Mouse (Mus musculus) E14TG2a.4 (cell line): ENCODE data around the gene Srd5a1.
A peak's percentile ranks its signal among the peaks of the same experiment; 100 is the strongest.

ENCODE experiments used
- H3K27me3 ChIP-seq: 2 replicates; pipeline ENCODE4 v1.6.1; 2014; ENCODE audit warnings: low read length, control low read depth; ENCODE audit not compliant: insufficient read depth
- H3K36me3 ChIP-seq: 2 replicates; pipeline ENCODE4 v1.6.1; 2014; ENCODE audit warnings: low read length, control low read depth; ENCODE audit not compliant: insufficient read depth
- H3K4me1 ChIP-seq: replicated peaks from 2 replicates; pipeline ENCODE4 v1.6.1; 2014; ENCODE audit warnings: low read depth, low read length, control low read depth
- H3K4me3 ChIP-seq: replicated peaks from 2 replicates; pipeline ENCODE4 v1.5.1; 2014; ENCODE audit warnings: mild to moderate bottlenecking, low read length
- H3K9me3 ChIP-seq: 2 replicates; pipeline ENCODE4 v1.6.1; 2014; ENCODE audit warnings: low read length, control low read depth
- CTCF ChIP-seq: conservative IDR thresholded peaks from 2 replicates; pipeline ENCODE4 v1.5.1; 2014; ENCODE audit warnings: low read length
- NANOG ChIP-seq: IDR thresholded peaks from 2 replicates; pipeline ENCODE4 v1.6.1; 2014; ENCODE audit warnings: borderline replicate concordance, low read length, mixed read lengths
- POU5F1 ChIP-seq: IDR thresholded peaks from 2 replicates; pipeline ENCODE4 v1.6.1; 2014; ENCODE audit warnings: low read length, borderline replicate concordance

Gene Srd5a1

DNA sequence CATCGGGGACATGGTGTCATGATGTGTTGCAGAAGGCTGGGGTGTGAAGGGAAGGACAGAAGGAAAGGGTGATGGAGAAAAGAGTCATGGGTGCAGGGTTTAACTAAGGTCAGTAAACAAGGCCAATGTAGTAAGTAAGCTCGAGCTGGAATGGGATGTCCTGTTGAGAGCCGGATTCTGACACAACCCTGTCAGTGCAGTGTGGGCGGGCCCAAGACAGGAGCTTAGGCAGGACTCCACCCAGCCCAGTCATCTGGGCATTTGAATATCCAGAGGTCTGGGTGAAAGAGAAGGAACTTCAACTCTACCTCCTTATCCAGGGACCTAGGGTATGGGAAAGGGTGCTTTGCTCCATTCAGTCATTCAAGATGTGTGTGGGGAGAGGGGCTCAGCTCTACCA lies 72.9 kb downstream of the Srd5a1 start:
- Histone ChIP-seq H3K9me3 (no peaks in the 10 kb centered on the region), H3K36me3 (no peaks in the 10 kb centered on the region), H3K4me1 (peaks cover 40% of the 10 kb centered on the region), H3K27me3 (peaks cover 15% of the 10 kb centered on the region), H3K4me3 (no peak overlapping the region)
- TF ChIP-seq NANOG (no peak), CTCF (no peak), POU5F1 (no peak)

DNA sequence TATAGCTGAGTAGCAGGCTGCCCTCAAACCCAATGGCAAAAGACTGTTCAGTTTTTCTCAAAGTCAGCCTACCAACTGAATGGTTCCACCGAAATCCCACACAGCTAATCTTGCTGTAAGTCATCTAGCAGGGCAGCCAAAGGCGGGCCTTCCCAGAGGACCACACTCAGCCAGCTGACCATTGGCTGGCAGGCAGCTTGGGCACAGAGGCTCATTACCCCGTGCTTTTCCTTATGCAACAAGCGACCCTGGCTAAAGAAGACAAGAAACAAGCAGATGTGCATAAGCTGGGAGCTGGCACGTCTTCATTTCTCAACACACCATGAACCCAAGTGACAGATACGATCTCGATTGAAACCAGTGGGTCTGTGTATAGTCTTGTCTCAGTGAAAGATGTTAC lies 73.9 kb downstream of the Srd5a1 start:
- Histone ChIP-seq H3K4me1 (peaks cover 39% of the 10 kb centered on the region), H3K27me3 (peaks cover 11% of the 10 kb centered on the region), H3K9me3 (no peaks in the 10 kb centered on the region), H3K4me3 (no peak overlapping the region), H3K36me3 (peaks cover 3% of the 10 kb centered on the region; the same call in 1 of the 2 replicates)
- no peak for TF ChIP-seq NANOG
- no peak for TF ChIP-seq CTCF
- TF ChIP-seq POU5F1, result no peak

DNA sequence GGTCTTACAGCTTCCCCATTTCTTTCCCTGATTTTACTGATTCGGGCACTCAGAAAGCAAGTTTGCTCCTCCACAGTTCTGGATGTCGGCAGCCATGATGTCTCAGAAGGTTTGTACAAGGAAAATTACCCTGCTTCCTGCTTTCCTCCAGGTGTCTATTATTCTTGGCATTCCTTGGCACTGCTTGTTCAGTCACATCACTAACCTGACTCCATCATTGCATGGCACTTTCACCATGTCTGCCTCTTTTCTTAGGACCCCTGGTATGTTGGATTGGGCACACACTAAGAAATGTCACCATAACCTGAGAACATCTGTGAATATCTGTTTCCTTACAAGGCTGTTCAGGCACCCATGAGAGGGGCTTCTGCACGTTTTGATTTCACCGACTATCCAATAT lies 75.2 kb downstream of the Srd5a1 start:
- peaks cover 51% of the 10 kb centered on the region for H3K4me1 ChIP-seq
- H3K9me3 ChIP-seq, result no peaks in the 10 kb centered on the region
- no peak overlapping the region for H3K4me3 ChIP-seq
- H3K27me3 ChIP-seq, result 0 out of 2 replicates have a peak, but pooled peaks cover under 1% of the 10 kb centered on the region
- TF ChIP-seq NANOG (no peak), POU5F1 (no peak), CTCF (no peak)
- peaks cover 15% of the 10 kb centered on the region for H3K36me3 ChIP-seq

DNA sequence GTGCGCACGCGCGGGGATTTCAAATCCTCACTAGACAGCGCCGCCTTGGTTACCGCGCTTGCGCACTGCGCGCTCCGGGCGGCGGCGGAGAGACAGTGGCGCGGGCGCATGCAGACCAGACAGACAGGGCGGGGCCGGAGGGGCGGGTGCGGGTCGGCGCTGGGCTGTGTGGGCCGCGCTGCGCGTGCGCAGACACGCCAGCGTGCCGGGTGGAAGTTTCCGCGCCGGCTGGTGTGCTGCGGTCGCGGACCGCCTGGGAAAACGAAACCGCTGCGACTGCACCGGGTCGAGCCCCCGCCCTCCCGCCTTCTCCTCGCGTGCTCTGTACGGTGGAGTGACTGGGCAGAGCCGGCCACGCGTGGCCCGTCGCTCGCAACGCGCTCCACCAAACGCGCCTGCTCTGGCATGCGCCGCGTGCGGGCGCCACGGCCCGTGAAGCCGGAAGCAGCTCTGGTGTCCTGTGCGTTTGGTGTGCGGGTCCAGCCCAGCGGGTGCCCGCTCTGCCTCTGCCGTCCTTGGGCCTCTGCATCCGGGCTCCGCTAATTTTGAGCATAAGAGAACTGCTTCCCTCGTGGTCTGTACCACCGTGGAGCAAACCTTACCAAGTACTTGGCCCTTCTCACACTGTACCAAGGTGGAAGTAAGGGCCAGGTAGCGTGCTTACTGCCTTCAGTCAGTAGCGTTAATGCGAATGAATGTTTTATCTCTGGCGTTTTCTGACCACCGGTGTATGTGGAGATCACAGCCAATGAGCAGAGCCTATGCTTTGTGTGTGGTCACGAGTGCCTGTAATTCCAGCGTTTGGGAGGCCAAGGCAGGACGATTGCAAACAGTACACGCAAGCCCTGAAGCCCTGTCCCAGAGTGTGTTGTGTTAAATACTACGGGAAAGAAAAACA lies 76.3 kb downstream of the Srd5a1 start:
- no peak for TF ChIP-seq POU5F1
- no peak for TF ChIP-seq NANOG
- TF ChIP-seq CTCF, result no peak
- Histone ChIP-seq H3K9me3 (no peaks in the 10 kb centered on the region), H3K27me3 (no peaks in the 10 kb centered on the region), H3K36me3 (peaks cover 25% of the 10 kb centered on the region), H3K4me3 (peak overlapping the region; percentile 90), H3K4me1 (peaks cover 62% of the 10 kb centered on the region)

DNA sequence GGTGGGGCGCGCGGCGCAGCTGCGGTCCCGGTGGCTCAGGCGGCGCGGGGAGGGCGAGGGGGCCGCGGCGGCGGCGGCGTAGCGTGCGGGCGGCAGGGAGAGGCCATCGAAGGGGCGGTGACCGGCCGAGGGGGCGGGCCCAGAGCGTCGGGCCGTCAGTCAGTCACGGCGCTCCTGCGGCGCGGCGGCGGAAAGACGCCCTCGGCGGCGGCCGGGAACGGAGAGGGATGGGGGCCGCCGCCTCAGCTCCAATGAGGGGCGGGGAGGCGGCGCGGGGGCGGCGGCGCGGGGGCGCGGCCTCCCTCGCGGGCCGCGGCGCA lies 76.9 kb downstream of the Srd5a1 start, which contains the start of gene Tent4a:
Gene Tent4a, minus strand, starts transcription at position 284 of the 320 bp plus-strand sequence.
- peaks cover 65% of the 10 kb centered on the region for H3K4me1 ChIP-seq
- peaks cover 28% of the 10 kb centered on the region for H3K36me3 ChIP-seq
- no peaks in the 10 kb centered on the region for H3K9me3 ChIP-seq
- TF ChIP-seq POU5F1, result no peak
- no peak for TF ChIP-seq CTCF
- TF ChIP-seq NANOG, result no peak
- no peaks in the 10 kb centered on the region for H3K27me3 ChIP-seq
- peak within 1 kb of the TSS; percentile 90 for H3K4me3 ChIP-seq

DNA sequence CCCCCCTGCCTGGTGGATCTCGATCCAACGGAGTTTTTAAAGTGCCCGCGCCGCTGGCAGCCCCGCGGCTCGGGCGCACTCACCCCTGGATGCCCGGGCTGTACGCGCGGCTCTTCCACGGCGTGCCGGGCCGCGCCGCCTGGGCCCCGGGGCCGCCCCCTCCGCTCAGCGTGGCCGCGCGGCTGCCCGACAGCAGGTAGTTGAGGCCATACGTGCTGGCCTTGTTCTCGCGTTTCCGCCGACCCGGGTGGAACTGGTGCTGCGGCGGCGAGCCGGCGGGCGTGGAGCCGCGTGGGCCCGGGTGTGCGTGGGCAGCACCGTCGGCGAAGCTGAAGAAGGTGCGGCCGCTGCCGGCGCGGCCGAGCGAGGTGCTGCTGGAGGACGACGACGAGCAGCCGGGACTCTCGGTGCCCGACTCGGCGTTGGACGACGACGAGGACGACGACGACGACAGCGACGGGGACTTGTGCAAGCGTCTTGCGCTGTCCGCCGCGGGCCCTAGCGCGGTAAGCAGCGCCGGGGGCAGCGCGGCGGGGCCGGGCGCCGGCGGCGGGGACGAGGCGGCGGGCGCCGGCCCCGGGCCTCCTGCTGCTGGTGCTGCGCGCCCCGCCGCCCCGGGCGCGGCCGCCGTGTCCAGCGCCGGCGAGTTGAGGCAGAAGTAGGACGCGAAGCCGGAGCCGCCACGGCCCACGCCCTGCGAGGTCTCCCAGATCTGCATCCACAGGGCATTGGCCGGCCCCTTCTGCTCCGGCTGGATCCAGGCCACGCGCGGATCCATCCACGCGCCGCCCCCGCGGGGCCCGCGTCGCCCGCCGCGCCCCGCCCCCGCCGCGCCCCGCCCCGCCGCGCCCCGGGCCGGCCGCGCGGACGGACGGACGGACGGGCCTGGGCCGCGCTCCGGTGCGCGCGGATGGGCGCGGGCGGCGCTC lies 77.6 kb downstream of the Srd5a1 start, which contains the start of gene Nsun2:
Gene Nsun2, plus strand, starts transcription at position 342 of the 929 bp plus-strand sequence.
- Histone ChIP-seq H3K9me3 (no peaks in the 10 kb centered on the region), H3K27me3 (no peaks in the 10 kb centered on the region), H3K36me3 (peaks cover 33% of the 10 kb centered on the region), H3K4me1 (peaks cover 62% of the 10 kb centered on the region), H3K4me3 (peak within 1 kb of the TSS; percentile 90)
- TF ChIP-seq POU5F1 (no peak), NANOG (no peak), CTCF (no peak)

DNA sequence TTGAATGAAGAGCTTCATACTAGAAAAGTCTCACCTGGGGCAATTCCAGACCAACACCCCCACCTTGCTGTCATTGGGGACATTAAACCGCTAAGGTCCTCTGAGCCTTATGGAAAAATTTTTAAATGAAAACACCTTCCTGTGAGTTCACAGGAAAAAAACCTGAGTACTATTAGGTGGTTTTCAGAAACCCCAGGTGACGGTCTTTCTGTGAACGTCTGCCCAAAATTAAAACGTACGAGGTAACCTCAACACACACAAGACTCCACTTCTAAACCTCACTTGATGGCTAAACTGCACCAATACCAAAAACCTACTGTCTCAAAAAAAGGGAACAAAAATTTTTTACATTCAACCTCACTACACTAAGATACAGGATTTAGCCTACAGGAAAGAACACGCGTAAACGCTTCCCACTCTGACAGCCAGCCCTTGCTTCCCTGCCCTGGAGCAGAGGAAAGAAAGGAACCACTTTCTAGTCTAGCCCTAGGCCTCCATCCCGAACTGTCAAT lies 78.3 kb downstream of the Srd5a1 start:
- H3K9me3 ChIP-seq, result no peaks in the 10 kb centered on the region
- H3K36me3 ChIP-seq, result peaks cover 40% of the 10 kb centered on the region
- peak overlapping the region; percentile 90 for H3K4me3 ChIP-seq
- no peaks in the 10 kb centered on the region for H3K27me3 ChIP-seq
- H3K4me1 ChIP-seq, result peaks cover 64% of the 10 kb centered on the region
- no peak for TF ChIP-seq POU5F1
- no peak for TF ChIP-seq CTCF
